Mouse (Mus musculus): ENCODE results near the gene Nek6.

DNA sequence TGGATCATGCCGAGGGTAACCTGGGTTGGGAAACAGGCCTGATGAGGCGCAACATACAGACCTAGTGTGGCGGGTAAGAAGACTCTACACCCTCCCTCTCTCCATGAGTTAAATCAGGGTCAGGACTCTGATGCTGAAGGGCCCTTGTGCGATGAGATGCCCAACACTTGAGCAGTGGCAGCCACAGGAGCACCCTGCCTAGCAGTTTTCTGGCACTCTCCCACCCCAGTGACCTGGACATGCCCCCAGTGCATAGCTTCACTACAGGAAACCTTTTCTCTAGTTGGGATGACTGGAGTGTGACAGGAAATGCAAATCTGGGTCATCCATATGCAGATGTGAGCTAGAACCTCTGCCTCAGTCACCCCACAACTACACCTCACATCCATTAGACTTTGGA, 44.2 kb downstream of the Nek6 start:
- TF ChIP-seq EP300 (IDR thresholded peaks at IDR 0.05; ENCODE audit: low read depth) (no peak), CTCF (IDR thresholded peaks at IDR 0.05; ENCODE audit: low read depth) (no peak)
